Mouse (Mus musculus): ENCODE data around the gene Erc1. TPM values are rescaled to one million over a fixed set of nuclear protein-coding genes. Genes with fewer than 3 reads are reported as not detected.
A peak's percentile ranks its signal among the peaks of the same experiment; 100 is the strongest.
"Not testable (repeated sequence)": the region's sequence is repeated elsewhere in the genome, so short reads cannot be mapped to it uniquely, and the experiment has no call there.

Gene Erc1
- polyA plus RNA-seq, 1 experiment from 2014 or later = 23.7 TPM

GRCm38 (mm10) chr6:119662936-119663335, 185.0 kb downstream of the Erc1 start:
- no peaks in the 10 kb centered on the region for H3K4me1 ChIP-seq (ENCODE audit: control insufficient read depth, insufficient read depth, low read length)
- 95% methylated on average over 2 of the region's 2 CpGs for WGBS

GRCm38 (mm10) chr6:119661081-119661493, 186.9 kb downstream of the Erc1 start:
- Histone ChIP-seq H3K9me3 (ENCODE audit: control insufficient read depth, low read length) (no peaks in the 10 kb centered on the region), H3K27ac (ENCODE audit: low read depth, low read length) (no peak overlapping the region), H3K36me3 (ENCODE audit: control insufficient read depth, insufficient read depth, low read length) (no peaks in the 10 kb centered on the region), H3K4me1 (ENCODE audit: control insufficient read depth, insufficient read depth, low read length) (no peaks in the 10 kb centered on the region), H3K9ac (ENCODE audit: low read length) (no peak overlapping the region), H3K4me3 (ENCODE audit: low read depth, low read length) (no peak overlapping the region), H3K4me2 (no peak overlapping the region), H3K27me3 (ENCODE audit: control insufficient read depth, insufficient read depth, low read length) (no peaks in the 10 kb centered on the region)
- no peak for DNase-seq (ENCODE audit: low spot score, missing footprints)
- ATAC-seq (ENCODE audit: low FRiP score) = no peak
- 81% methylated on average over 3 of the region's 3 CpGs for WGBS

More at GRCm38 (mm10) chr6:119662936-119663335, 185.0 kb downstream of the Erc1 start:
- Histone ChIP-seq H3K27me3 (ENCODE audit: control insufficient read depth, insufficient read depth, low read length) (no peaks in the 10 kb centered on the region), H3K4me3 (ENCODE audit: low read depth, low read length) (no peak overlapping the region), H3K9me3 (ENCODE audit: control insufficient read depth, low read length) (no peaks in the 10 kb centered on the region), H3K9ac (ENCODE audit: low read length) (no peak overlapping the region), H3K27ac (ENCODE audit: low read depth, low read length) (no peak overlapping the region), H3K4me2 (no peak overlapping the region), H3K36me3 (ENCODE audit: control insufficient read depth, insufficient read depth, low read length) (no peaks in the 10 kb centered on the region)
- DNase-seq (ENCODE audit: low spot score, missing footprints) (no peak), ATAC-seq (ENCODE audit: low FRiP score) (no peak)

GRCm38 (mm10) chr6:119658441-119658840, 189.5 kb downstream of the Erc1 start:
- Histone ChIP-seq H3K4me3 (ENCODE audit: low read depth, low read length) (no peak overlapping the region), H3K27me3 (ENCODE audit: control insufficient read depth, insufficient read depth, low read length) (no peaks in the 10 kb centered on the region), H3K36me3 (ENCODE audit: control insufficient read depth, insufficient read depth, low read length) (no peaks in the 10 kb centered on the region), H3K9me3 (ENCODE audit: control insufficient read depth, low read length) (no peaks in the 10 kb centered on the region), H3K4me2 (no peak overlapping the region), H3K4me1 (ENCODE audit: control insufficient read depth, insufficient read depth, low read length) (no peaks in the 10 kb centered on the region), H3K27ac (ENCODE audit: low read depth, low read length) (no peak overlapping the region), H3K9ac (ENCODE audit: low read length) (no peak overlapping the region)
- WGBS = 97% methylated on average over 2 of the region's 2 CpGs
- ATAC-seq (ENCODE audit: low FRiP score) = no peak
- no peak for DNase-seq (ENCODE audit: low spot score, missing footprints)

- DNase-seq (ENCODE audit: low spot score, missing footprints) = no peak
Measured at GRCm38 (mm10) chr6:119657418-119658178, 190.4 kb downstream of the Erc1 start.

GRCm38 (mm10) chr6:119654777-119655176, 193.2 kb downstream of the Erc1 start:
- not testable (repeated sequence) for ATAC-seq (ENCODE audit: low FRiP score)
- 88% methylated on average over 2 of the region's 2 CpGs for WGBS

More at GRCm38 (mm10) chr6:119657418-119658178, 190.4 kb downstream of the Erc1 start:
- Histone ChIP-seq H3K9me3 (ENCODE audit: control insufficient read depth, low read length) (no peaks in the 10 kb centered on the region), H3K36me3 (ENCODE audit: control insufficient read depth, insufficient read depth, low read length) (no peaks in the 10 kb centered on the region), H3K27ac (ENCODE audit: low read depth, low read length) (no peak overlapping the region), H3K27me3 (ENCODE audit: control insufficient read depth, insufficient read depth, low read length) (no peaks in the 10 kb centered on the region), H3K4me1 (ENCODE audit: control insufficient read depth, insufficient read depth, low read length) (no peaks in the 10 kb centered on the region), H3K4me2 (no peak overlapping the region), H3K4me3 (ENCODE audit: low read depth, low read length) (no peak overlapping the region), H3K9ac (ENCODE audit: low read length) (no peak overlapping the region)
- WGBS = 97% methylated on average over 7 of the region's 7 CpGs
- ATAC-seq (ENCODE audit: low FRiP score) = no peak

GRCm38 (mm10) chr6:119643880-119644460, 204.0 kb downstream of the Erc1 start:
- Histone ChIP-seq H3K4me2 (no peak overlapping the region), H3K4me1 (ENCODE audit: control insufficient read depth, insufficient read depth, low read length) (no peaks in the 10 kb centered on the region), H3K4me3 (ENCODE audit: low read depth, low read length) (no peak overlapping the region), H3K9me3 (ENCODE audit: control insufficient read depth, low read length) (no peaks in the 10 kb centered on the region), H3K27ac (ENCODE audit: low read depth, low read length) (no peak overlapping the region), H3K36me3 (ENCODE audit: control insufficient read depth, insufficient read depth, low read length) (no peaks in the 10 kb centered on the region), H3K27me3 (ENCODE audit: control insufficient read depth, insufficient read depth, low read length) (no peaks in the 10 kb centered on the region), H3K9ac (ENCODE audit: low read length) (no peak overlapping the region)
- WGBS = 85% methylated on average over 14 of the region's 14 CpGs
- ATAC-seq (ENCODE audit: low FRiP score) (no peak), DNase-seq (ENCODE audit: low spot score, missing footprints) (peak; percentile 73)

More at GRCm38 (mm10) chr6:119654777-119655176, 193.2 kb downstream of the Erc1 start:
- H3K27me3 ChIP-seq (ENCODE audit: control insufficient read depth, insufficient read depth, low read length); H3K27ac ChIP-seq (ENCODE audit: low read depth, low read length); H3K4me2 ChIP-seq; H3K4me3 ChIP-seq (ENCODE audit: low read depth, low read length); H3K9ac ChIP-seq (ENCODE audit: low read length); H3K4me1 ChIP-seq (ENCODE audit: control insufficient read depth, insufficient read depth, low read length); DNase-seq (ENCODE audit: low spot score, missing footprints); H3K9me3 ChIP-seq (ENCODE audit: control insufficient read depth, low read length); H3K36me3 ChIP-seq (ENCODE audit: control insufficient read depth, insufficient read depth, low read length): not testable (repeated sequence)

- H3K4me2 ChIP-seq = no peak overlapping the region
- no peaks in the 10 kb centered on the region for H3K9me3 ChIP-seq (ENCODE audit: control insufficient read depth, low read length)
- ATAC-seq (ENCODE audit: low FRiP score) = no peak
- no peak overlapping the region for H3K9ac ChIP-seq (ENCODE audit: low read length)
- 88% methylated on average over 7 of the region's 7 CpGs for WGBS
- no peak overlapping the region for H3K27ac ChIP-seq (ENCODE audit: low read depth, low read length)
- H3K4me3 ChIP-seq (ENCODE audit: low read depth, low read length) = no peak overlapping the region
- H3K4me1 ChIP-seq (ENCODE audit: control insufficient read depth, insufficient read depth, low read length) = no peaks in the 10 kb centered on the region
- no peaks in the 10 kb centered on the region for H3K27me3 ChIP-seq (ENCODE audit: control insufficient read depth, insufficient read depth, low read length)
- DNase-seq (ENCODE audit: low spot score, missing footprints) = peak; percentile 62
- no peaks in the 10 kb centered on the region for H3K36me3 ChIP-seq (ENCODE audit: control insufficient read depth, insufficient read depth, low read length)
Measured at GRCm38 (mm10) chr6:119643178-119643728, 204.7 kb downstream of the Erc1 start.

GRCm38 (mm10) chr6:119642718-119643117, 205.2 kb downstream of the Erc1 start:
- DNase-seq (ENCODE audit: low spot score, missing footprints) (peak; percentile 49), ATAC-seq (ENCODE audit: low FRiP score) (no peak)
- Histone ChIP-seq H3K4me3 (ENCODE audit: low read depth, low read length) (no peak overlapping the region), H3K9ac (ENCODE audit: low read length) (no peak overlapping the region), H3K4me1 (ENCODE audit: control insufficient read depth, insufficient read depth, low read length) (no peaks in the 10 kb centered on the region), H3K36me3 (ENCODE audit: control insufficient read depth, insufficient read depth, low read length) (no peaks in the 10 kb centered on the region), H3K9me3 (ENCODE audit: control insufficient read depth, low read length) (no peaks in the 10 kb centered on the region), H3K27ac (ENCODE audit: low read depth, low read length) (no peak overlapping the region), H3K27me3 (ENCODE audit: control insufficient read depth, insufficient read depth, low read length) (no peaks in the 10 kb centered on the region), H3K4me2 (no peak overlapping the region)
- 86% methylated on average over 2 of the region's 2 CpGs for WGBS

- Histone ChIP-seq H3K4me1 (ENCODE audit: control insufficient read depth, insufficient read depth, low read length) (no peaks in the 10 kb centered on the region), H3K36me3 (ENCODE audit: control insufficient read depth, insufficient read depth, low read length) (no peaks in the 10 kb centered on the region), H3K9ac (ENCODE audit: low read length) (no peak overlapping the region), H3K4me3 (ENCODE audit: low read depth, low read length) (no peak overlapping the region), H3K27ac (ENCODE audit: low read depth, low read length) (no peak overlapping the region), H3K27me3 (ENCODE audit: control insufficient read depth, insufficient read depth, low read length) (no peaks in the 10 kb centered on the region), H3K4me2 (no peak overlapping the region), H3K9me3 (ENCODE audit: control insufficient read depth, low read length) (no peaks in the 10 kb centered on the region)
- ATAC-seq (ENCODE audit: low FRiP score) (no peak), DNase-seq (ENCODE audit: low spot score, missing footprints) (peak; percentile 82)
- 73% methylated on average over 2 of the region's 2 CpGs for WGBS
Measured at GRCm38 (mm10) chr6:119635629-119636028, 212.3 kb downstream of the Erc1 start.

Data from midbrain, embryonic 11.5 days (tissue).